Mouse (Mus musculus) lung, embryonic 14.5 days (tissue): Measurements from ENCODE around the gene Rrp36. TPM values are rescaled to one million over a fixed set of nuclear protein-coding genes. Genes with fewer than 3 reads are reported as not detected.
A peak's percentile ranks its signal among the peaks of the same experiment; 100 is the strongest.

ENCODE experiments used
- ATAC-seq: fragments of 200-750 bp; cut with Nextera tagmentation; 2 replicates; pipeline ENCODE4 v1.8.0; 2017; ENCODE audit warnings: mild to moderate bottlenecking, moderate TSS enrichment, moderate library complexity; ENCODE audit not compliant: insufficient read depth
- DNase-seq: peaks from one replicate; pipeline ENCODE4 v3.0.0-alpha.2; 2015
- H3K27ac ChIP-seq: fragments of 300-500 bp; sonication (generic); 2 replicates; pipeline ENCODE4 v1.5.1; 2014; ENCODE audit warnings: low read depth, mild to moderate bottlenecking, moderate library complexity
- H3K27me3 ChIP-seq: fragments of 300-500 bp; sonication (generic); 2 replicates; pipeline ENCODE4 v1.6.1; 2014; ENCODE audit warnings: low read length, control low read depth; ENCODE audit not compliant: insufficient read depth
- H3K36me3 ChIP-seq: fragments of 300-500 bp; sonication (generic); 2 replicates; pipeline ENCODE4 v1.6.1; 2014; ENCODE audit warnings: control low read depth; ENCODE audit not compliant: insufficient read depth
- H3K4me1 ChIP-seq: fragments of 300-500 bp; sonication (generic); 2 replicates; pipeline ENCODE4 v1.6.1; 2014; ENCODE audit warnings: antibody characterized with exemption, control low read depth; ENCODE audit not compliant: insufficient read depth
- H3K4me2 ChIP-seq: fragments of 300-500 bp; sonication (generic); 2 replicates; pipeline ENCODE4 v1.6.1; 2014; ENCODE audit warnings: mild to moderate bottlenecking
- H3K4me3 ChIP-seq: fragments of 300-500 bp; sonication (generic); 2 replicates; pipeline ENCODE4 v1.5.1; 2014; ENCODE audit warnings: low read depth, low read length
- H3K9ac ChIP-seq: fragments of 300-500 bp; sonication (generic); 2 replicates; pipeline ENCODE4 v1.6.1; 2014
- H3K9me3 ChIP-seq: fragments of 300-500 bp; sonication (generic); 2 replicates; pipeline ENCODE4 v1.6.1; 2016; ENCODE audit warnings: low read depth, low read length, control low read depth
- CTCF ChIP-seq: IDR thresholded peaks from 2 replicates; pipeline ENCODE4 v1.5.1; 2016; ENCODE audit warnings: antibody characterized with exemption, low read depth
- WGBS: fragments of 180-500 bp; shearing (Covaris S2); extraction: QIAGEN DNeasy Blood & Tissue Kit; methylation state at CpG from one replicate; pipeline ENCODE4 v1.1.7; 2014; 5-methylcytosine and 5-hydroxymethylcytosine counted together
- polyA plus RNA-seq: library from polyadenylated mRNA; unstranded; fragments of >200 nt; fragmentation: Nextera tagmentation; extraction: Ambion mirVana; gene quantifications from 2 replicates; pipeline ENCODE4 v1.2.1, GENCODE M21; 2014

The Rrp36 gene
- polyA plus RNA-seq, 1 experiment from 2014 or later: 48.5 TPM

GRCm38 (mm10) chr17:46646322-46646662 lies 27.9 kb downstream of the Rrp36 start:
- no peak for TF ChIP-seq CTCF
- Histone ChIP-seq H3K36me3 (peaks cover 21% of the 10 kb centered on the region), H3K4me3 (peak overlapping the region; percentile 79), H3K27me3 (no peaks in the 10 kb centered on the region), H3K9me3 (no peaks in the 10 kb centered on the region), H3K27ac (peak overlapping the region; percentile 75), H3K9ac (peak overlapping the region; percentile 79), H3K4me2 (peak overlapping the region; percentile 83), H3K4me1 (peaks cover 6% of the 10 kb centered on the region)
- ATAC-seq: no peak
- WGBS: under 1% methylated on average over 19 of the region's 19 CpGs
- DNase-seq: no peak

DNA sequence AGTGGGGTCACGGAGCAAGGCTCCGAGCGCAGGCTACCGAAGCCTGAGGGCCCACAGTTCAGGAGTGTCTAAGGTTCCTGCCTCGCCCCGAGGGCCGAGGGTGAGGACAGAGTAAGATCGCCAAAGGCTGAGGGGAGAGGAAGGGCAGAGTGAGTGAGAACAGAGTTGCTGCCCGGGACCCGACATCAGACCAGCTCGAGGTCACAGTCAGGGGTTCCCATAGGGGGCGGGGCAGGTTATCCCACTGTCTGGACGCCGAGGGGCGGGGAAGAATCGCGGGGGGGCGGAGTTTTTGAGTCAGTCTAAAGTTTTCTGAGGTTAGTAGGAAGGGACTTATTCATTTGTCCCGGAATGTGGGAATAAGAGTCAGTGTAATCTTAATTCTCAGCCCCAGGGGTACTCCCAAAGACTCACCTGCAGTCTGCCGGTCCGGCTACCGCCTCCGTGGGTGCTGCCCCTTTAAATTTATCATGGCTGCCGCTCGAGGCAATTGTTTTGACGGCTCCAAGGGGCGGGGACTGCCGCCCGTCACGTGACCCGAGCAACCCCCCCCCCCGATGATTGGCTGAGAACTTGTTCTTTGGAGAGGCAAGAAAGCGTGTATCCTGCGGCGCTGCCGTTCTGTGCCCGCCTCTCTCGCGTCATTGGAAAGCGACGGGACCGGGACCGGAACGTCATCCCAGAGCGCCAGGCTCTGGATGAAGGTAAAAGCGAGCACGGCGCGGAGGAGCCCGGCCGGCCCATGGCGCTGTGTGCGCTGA lies 28.4 kb downstream of the Rrp36 start, which contains the start of the genes Klc4 and Mrpl2:
Gene Klc4, minus strand, starts transcription at position 462 of the 761 bp plus-strand sequence.
Gene Mrpl2, plus strand, starts transcription at position 669 of the 761 bp plus-strand sequence.
- ATAC-seq (peak; percentile 67), DNase-seq (peak; percentile 99)
- Histone ChIP-seq H3K4me3 (peak within 1 kb of the TSS; percentile 79), H3K36me3 (peaks cover 21% of the 10 kb centered on the region), H3K9me3 (no peaks in the 10 kb centered on the region), H3K4me1 (peaks cover 4% of the 10 kb centered on the region; the same call in 1 of the 2 replicates), H3K9ac (peak within 1 kb of the TSS; percentile 79), H3K27ac (peak within 1 kb of the TSS; percentile 75), H3K27me3 (no peaks in the 10 kb centered on the region), H3K4me2 (peak within 1 kb of the TSS; percentile 83)
- no peak; the same call in 1 of the 2 replicates for TF ChIP-seq CTCF
- WGBS: under 1% methylated on average over 53 of the region's 53 CpGs

- ATAC-seq: no peak
These were observed 29.2 kb downstream of the Rrp36 start for GRCm38 (mm10) chr17:46644916-46645475.

DNA sequence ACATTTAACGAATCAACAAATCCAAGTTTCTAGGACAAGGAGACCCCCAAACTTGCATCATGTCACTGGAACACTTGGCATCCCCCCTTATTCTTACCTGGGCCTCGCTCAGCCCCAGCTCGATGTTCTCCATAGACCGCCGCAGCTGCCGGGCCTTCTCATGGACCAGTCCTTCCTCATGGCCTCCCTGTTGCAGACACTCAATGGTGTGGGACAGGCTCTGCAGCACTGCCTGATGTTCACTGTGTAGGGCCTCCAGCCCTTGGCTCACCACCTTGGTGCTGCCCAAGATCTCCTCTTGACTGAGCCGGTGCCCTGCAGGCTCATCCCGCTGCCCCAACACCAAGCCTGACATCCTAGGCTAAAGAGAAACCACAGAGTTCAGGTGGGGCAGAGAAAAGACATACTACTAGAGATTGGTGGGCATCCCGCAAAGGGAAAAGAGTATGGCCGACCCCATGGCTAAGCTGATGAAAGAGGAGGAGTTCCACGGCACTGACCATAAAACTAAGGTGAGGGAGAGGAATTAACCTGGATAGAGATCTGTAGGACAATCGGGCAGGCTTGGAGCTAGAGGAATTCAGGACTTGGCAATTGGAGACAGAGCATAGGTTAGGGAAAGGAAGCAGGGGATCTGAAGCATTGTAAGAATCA lies 29.9 kb downstream of the Rrp36 start:
- Histone ChIP-seq H3K36me3 (peaks cover 26% of the 10 kb centered on the region), H3K4me3 (peak overlapping the region; percentile 79; the same call in 1 of the 2 replicates), H3K27me3 (no peaks in the 10 kb centered on the region), H3K27ac (no peak overlapping the region), H3K9me3 (no peaks in the 10 kb centered on the region), H3K4me2 (peak overlapping the region; percentile 81), H3K4me1 (peaks cover 4% of the 10 kb centered on the region; the same call in 1 of the 2 replicates), H3K9ac (peak overlapping the region; percentile 52)
- DNase-seq (no peak), ATAC-seq (no peak)
- 86% methylated on average over 12 of the region's 12 CpGs for WGBS
- no peak for TF ChIP-seq CTCF

More at GRCm38 (mm10) chr17:46644916-46645475, 29.2 kb downstream of the Rrp36 start:
- Histone ChIP-seq H3K4me3 (peak overlapping the region; percentile 79), H3K4me1 (peaks cover 4% of the 10 kb centered on the region; the same call in 1 of the 2 replicates), H3K36me3 (peaks cover 26% of the 10 kb centered on the region), H3K9ac (peak overlapping the region; percentile 52), H3K27ac (peak overlapping the region; percentile 42; the same call in 1 of the 2 replicates), H3K9me3 (no peaks in the 10 kb centered on the region), H3K4me2 (peak overlapping the region; percentile 81), H3K27me3 (no peaks in the 10 kb centered on the region)
- TF ChIP-seq CTCF: no peak
- no peak for DNase-seq
- 4% methylated on average over 11 of the region's 11 CpGs for WGBS

GRCm38 (mm10) chr17:46642060-46642459 lies 32.1 kb downstream of the Rrp36 start:
- ATAC-seq (no peak), DNase-seq (no peak)
- H3K9me3 ChIP-seq: no peaks in the 10 kb centered on the region
- H3K27me3 ChIP-seq: no peaks in the 10 kb centered on the region
- H3K36me3 ChIP-seq: peaks cover 18% of the 10 kb centered on the region; the same call in 1 of the 2 replicates
- no peak overlapping the region for H3K4me2 ChIP-seq
- peaks cover 4% of the 10 kb centered on the region; the same call in 1 of the 2 replicates for H3K4me1 ChIP-seq
- no peak overlapping the region for H3K27ac ChIP-seq
- TF ChIP-seq CTCF: no peak
- 84% methylated on average over 17 of the region's 17 CpGs for WGBS
- H3K4me3 ChIP-seq: no peak overlapping the region
- H3K9ac ChIP-seq: no peak overlapping the region

GRCm38 (mm10) chr17:46639929-46640328 lies 34.2 kb downstream of the Rrp36 start:
- DNase-seq (no peak), ATAC-seq (no peak)
- no peaks in the 10 kb centered on the region for H3K27me3 ChIP-seq
- no peaks in the 10 kb centered on the region for H3K9me3 ChIP-seq
- no peak overlapping the region for H3K9ac ChIP-seq
- 81% methylated on average over 9 of the region's 9 CpGs for WGBS
- H3K4me2 ChIP-seq: no peak overlapping the region
- TF ChIP-seq CTCF: no peak
- H3K36me3 ChIP-seq: peaks cover 22% of the 10 kb centered on the region; the same call in 1 of the 2 replicates
- no peak overlapping the region for H3K4me3 ChIP-seq
- H3K27ac ChIP-seq: 0 out of 2 replicates have a peak overlapping the region, but pooled peaks have one; percentile 30
- H3K4me1 ChIP-seq: no peaks in the 10 kb centered on the region
